Mouse (Mus musculus) C2C12 (cell line): Measurements from ENCODE around the gene 4933402J07Rik. TPM values are rescaled to one million over a fixed set of nuclear protein-coding genes. Genes with fewer than 3 reads are reported as not detected.

Experiments
- H3K27me3 ChIP-seq: one replicate; pipeline ENCODE4 v1.6.1; 2011; ENCODE audit not compliant: control insufficient read depth, insufficient read depth, insufficient read length
- H3K36me3 ChIP-seq: one replicate; pipeline ENCODE4 v1.6.1; 2011; ENCODE audit not compliant: control insufficient read depth, insufficient read depth
- H3K4me3 ChIP-seq: one replicate; pipeline ENCODE4 v1.5.1; 2011; ENCODE audit warnings: mild to moderate bottlenecking, control low read depth; ENCODE audit not compliant: poor library complexity, insufficient read depth, severe bottlenecking
- H3K79me2 ChIP-seq: one replicate; pipeline ENCODE4 v1.6.1; 2011; ENCODE audit not compliant: control insufficient read depth, insufficient read depth
- H3K79me3 ChIP-seq: one replicate; pipeline ENCODE4 v1.6.1; 2011; ENCODE audit warnings: low read depth, control low read depth
- H3ac ChIP-seq: one replicate; pipeline ENCODE3; 2011; ENCODE audit warnings: low read depth; ENCODE audit not compliant: control insufficient read depth, insufficient read length
- CEBPB ChIP-seq: IDR thresholded peaks from one replicate; pipeline ENCODE4 v1.6.1; 2011; ENCODE audit warnings: low read depth, mild to moderate bottlenecking, control low read depth, moderate library complexity
- CTCF ChIP-seq: IDR thresholded peaks from one replicate; pipeline ENCODE4 v1.5.1; 2011; ENCODE audit not compliant: control insufficient read depth, insufficient read depth, insufficient read length
- FOSL1 ChIP-seq: IDR thresholded peaks from one replicate; pipeline ENCODE4 v1.8.0; 2011; ENCODE audit warnings: mild to moderate bottlenecking, low read length; ENCODE audit not compliant: poor library complexity, insufficient read depth, severe bottlenecking
- MAX ChIP-seq: IDR thresholded peaks from one replicate; pipeline ENCODE4 v1.6.1; 2011; ENCODE audit warnings: mild to moderate bottlenecking, control low read depth
- MYOD1 ChIP-seq: IDR thresholded peaks from one replicate; pipeline ENCODE4 v1.6.1; 2011; ENCODE audit warnings: low read depth; ENCODE audit not compliant: control insufficient read depth, insufficient read length
- MYOG ChIP-seq: IDR thresholded peaks from one replicate; pipeline ENCODE4 v1.6.1; 2011; ENCODE audit not compliant: control insufficient read depth, insufficient read length; ENCODE audit errors: extremely low read depth
- USF1 ChIP-seq: IDR thresholded peaks from one replicate; pipeline ENCODE4 v1.6.1; 2011; ENCODE audit warnings: low read depth, mild to moderate bottlenecking, control low read depth, moderate library complexity
- long read RNA-seq, 2 experiments: library from polyadenylated mRNA; unstranded; transcript quantifications; one replicate each; pipeline ENCODE4 v2.0.0; 2019 to 2020
- polyA plus RNA-seq: library from polyadenylated mRNA; unstranded; fragments of >200 nt; fragmentation: generic; extraction: Trizol; gene quantifications from one replicate; pipeline ENCODE4 v1.2.1, GENCODE M21; 2012; ENCODE audit warnings: missing spikeins

4933402J07Rik gene
- not detected for polyA plus RNA-seq
- long read RNA-seq, experiment 1: 0 reads
- long read RNA-seq, experiment 2: 0 reads

DNA sequence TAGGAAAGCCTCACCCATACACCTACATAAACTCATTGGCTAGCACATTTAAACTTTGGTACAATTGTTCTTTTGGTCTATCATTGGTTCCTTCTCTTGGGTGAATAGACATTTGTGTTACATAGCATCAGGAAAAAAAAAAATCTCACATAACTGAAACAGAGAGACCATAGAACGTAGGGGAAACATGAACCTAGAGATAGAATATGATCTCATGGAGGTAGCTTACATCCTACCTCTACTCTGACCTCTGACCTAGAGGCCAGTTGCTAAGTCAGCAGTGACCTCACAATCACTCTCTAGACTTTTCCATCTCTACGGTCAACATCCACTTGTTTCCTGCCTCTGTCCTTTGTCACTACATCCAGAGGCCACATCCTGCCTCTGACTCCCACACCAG, at the start of gene 4933402J07Rik:
4933402J07Rik (plus strand) TSS at position 301 of the 400 bp plus-strand sequence.
- TF ChIP-seq FOSL1: no peak
- TF ChIP-seq MYOD1: no peak
- no peak for TF ChIP-seq USF1
- no peak for TF ChIP-seq CEBPB
- no peak for TF ChIP-seq CTCF
- TF ChIP-seq MAX: no peak
- no peak for TF ChIP-seq MYOG

GRCm38 (mm10) chr8:87517132-87517531, 46.5 kb upstream of the 4933402J07Rik start:
- H3ac ChIP-seq: no peak overlapping the region
- no peaks in the 10 kb centered on the region for H3K36me3 ChIP-seq
- no peaks in the 10 kb centered on the region for H3K79me2 ChIP-seq
- no peaks in the 10 kb centered on the region for H3K27me3 ChIP-seq
- no peaks in the 10 kb centered on the region for H3K79me3 ChIP-seq
- H3K4me3 ChIP-seq: no peak overlapping the region
- TF ChIP-seq USF1 (no peak), CTCF (no peak), CEBPB (no peak), MAX (no peak), MYOD1 (no peak), FOSL1 (no peak), MYOG (no peak)

More for the DNA sequence above, at the start of gene 4933402J07Rik:
- H3K36me3 ChIP-seq: no peaks in the 10 kb centered on the region
- H3K4me3 ChIP-seq: no peak within 1 kb of the TSS
- H3K27me3 ChIP-seq: no peaks in the 10 kb centered on the region
- H3K79me3 ChIP-seq: no peaks in the 10 kb centered on the region
- no peaks in the 10 kb centered on the region for H3K79me2 ChIP-seq
- H3ac ChIP-seq: no peak within 1 kb of the TSS

GRCm38 (mm10) chr8:87525006-87525405, 38.6 kb upstream of the 4933402J07Rik start:
- no peak overlapping the region for H3K4me3 ChIP-seq
- H3ac ChIP-seq: no peak overlapping the region
- H3K79me3 ChIP-seq: no peaks in the 10 kb centered on the region
- H3K79me2 ChIP-seq: no peaks in the 10 kb centered on the region
- no peak for TF ChIP-seq CTCF
- no peak for TF ChIP-seq MYOD1
- no peak for TF ChIP-seq USF1
- TF ChIP-seq MAX: no peak
- TF ChIP-seq CEBPB: no peak
- no peak for TF ChIP-seq FOSL1
- no peak for TF ChIP-seq MYOG
- H3K27me3 ChIP-seq: no peaks in the 10 kb centered on the region
- no peaks in the 10 kb centered on the region for H3K36me3 ChIP-seq

GRCm38 (mm10) chr8:87531176-87531575, 32.5 kb upstream of the 4933402J07Rik start:
- H3K79me3 ChIP-seq: no peaks in the 10 kb centered on the region
- H3K27me3 ChIP-seq: no peaks in the 10 kb centered on the region
- H3K4me3 ChIP-seq: no peak overlapping the region
- no peaks in the 10 kb centered on the region for H3K36me3 ChIP-seq
- no peaks in the 10 kb centered on the region for H3K79me2 ChIP-seq
- TF ChIP-seq CEBPB (no peak), MYOG (no peak), MAX (no peak), MYOD1 (no peak), FOSL1 (no peak)
- H3ac ChIP-seq: no peak overlapping the region

- Histone ChIP-seq H3ac (no peak overlapping the region), H3K36me3 (no peaks in the 10 kb centered on the region), H3K27me3 (no peaks in the 10 kb centered on the region), H3K4me3 (no peak overlapping the region), H3K79me2 (no peaks in the 10 kb centered on the region), H3K79me3 (no peaks in the 10 kb centered on the region)
- TF ChIP-seq MYOD1: no peak
- no peak for TF ChIP-seq CEBPB
Measured at GRCm38 (mm10) chr8:87533476-87533875, 30.2 kb upstream of the 4933402J07Rik start.

DNA sequence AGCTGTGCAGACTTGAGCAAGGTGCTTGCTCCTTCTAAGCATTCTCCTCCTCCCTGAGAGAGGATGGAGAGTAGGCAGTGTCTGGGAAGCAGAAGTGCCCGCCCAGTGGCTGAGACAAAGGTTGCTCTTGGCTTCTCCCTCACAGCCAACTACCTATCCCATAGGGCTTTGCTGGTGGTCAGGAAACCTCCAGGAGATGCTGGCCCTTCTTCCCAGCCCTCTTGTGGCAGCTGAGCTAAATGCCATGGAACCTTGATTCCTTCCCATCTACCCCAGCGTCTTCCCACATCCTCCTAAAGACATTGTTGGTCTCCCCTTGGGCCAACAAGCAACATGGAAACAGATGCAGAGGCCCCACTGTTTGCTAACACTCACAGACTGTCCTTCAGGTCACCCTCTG, 28.8 kb upstream of the 4933402J07Rik start:
- Histone ChIP-seq H3K79me3 (no peaks in the 10 kb centered on the region), H3K4me3 (no peak overlapping the region), H3K79me2 (no peaks in the 10 kb centered on the region), H3K27me3 (no peaks in the 10 kb centered on the region), H3ac (no peak overlapping the region), H3K36me3 (no peaks in the 10 kb centered on the region)
- TF ChIP-seq FOSL1 (no peak), MYOG (no peak)

DNA sequence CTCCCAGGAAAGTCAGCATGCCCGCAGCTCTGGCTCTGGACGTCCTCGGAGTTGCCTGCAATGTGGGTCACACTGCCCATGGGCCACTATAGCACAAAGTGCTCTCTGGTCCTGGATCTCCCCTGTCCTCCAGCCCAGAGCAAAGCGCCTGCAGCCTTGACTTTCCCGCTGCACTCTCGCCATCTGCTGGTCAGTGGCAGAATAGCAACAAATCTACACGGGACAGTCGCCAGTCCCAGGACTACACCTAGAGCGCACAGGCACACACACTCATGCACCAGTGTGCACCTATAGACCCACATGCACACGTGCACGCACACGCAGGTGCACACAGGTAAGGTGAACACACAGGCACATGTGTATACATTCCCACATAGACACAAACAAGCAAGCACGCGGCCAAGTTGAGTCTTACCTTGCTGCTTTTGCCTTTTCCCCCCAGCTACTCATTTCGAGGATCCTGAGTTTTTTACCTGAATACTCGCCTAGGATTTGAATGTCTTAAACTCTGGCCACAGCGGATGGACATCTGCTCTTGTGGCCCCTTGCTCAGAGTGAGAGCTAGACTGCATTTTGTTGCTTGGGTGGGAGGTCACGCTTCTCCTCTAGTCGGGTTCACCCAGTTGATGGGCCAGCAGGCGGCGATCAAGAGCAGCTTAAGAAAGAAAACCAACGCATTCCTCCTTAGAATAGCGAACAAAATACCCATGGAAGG, 26.9 kb upstream of the 4933402J07Rik start:
- H3ac ChIP-seq: no peak overlapping the region
- no peaks in the 10 kb centered on the region for H3K36me3 ChIP-seq
- TF ChIP-seq MYOD1 (no peak), CTCF (peak; percentile 84), MAX (no peak)
- H3K27me3 ChIP-seq: no peaks in the 10 kb centered on the region
- H3K79me2 ChIP-seq: no peaks in the 10 kb centered on the region
- H3K4me3 ChIP-seq: no peak overlapping the region
- no peaks in the 10 kb centered on the region for H3K79me3 ChIP-seq
